Mouse (Mus musculus) MEL (cell line): ENCODE measurements at regions not wholly inside any gene's neighbourhood (a gene's known extent, or its start where the extent isn't known, plus 50 kb on each side); places are given as distances from the start of the nearest gene placed in this dataset.

Experiments used
- DNase-seq: peaks from one replicate; pipeline ENCODE4 v3.0.0; 2011; ENCODE audit warnings: low read depth, low spot score
- H3K27ac ChIP-seq: 2 replicates; pipeline ENCODE4 v1.5.1; 2012; ENCODE audit warnings: low read depth, mild to moderate bottlenecking, control low read depth, low read length, moderate library complexity; ENCODE audit not compliant: control insufficient read depth
- H3K27me3 ChIP-seq, 2 experiments: fragments of 150-350 bp in 1 of 2; sonication (generic) in 1 of 2; 2 replicates each; pipeline ENCODE4 v1.6.1; 2012; ENCODE audit warnings: low read length in 2 of 2, mild to moderate bottlenecking in 2 of 2, improper control_type of control experiment in 1 of 2, moderate library complexity in 1 of 2; ENCODE audit not compliant: insufficient read depth in 2 of 2, control insufficient read depth in 1 of 2
- H3K36me3 ChIP-seq, 2 experiments: 2 replicates each; pipeline ENCODE4 v1.6.1; 2012 to 2014; ENCODE audit warnings: low read length in 2 of 2, improper control_type of control experiment in 1 of 2, inconsistent platforms in 1 of 2, mild to moderate bottlenecking in 1 of 2; ENCODE audit not compliant: insufficient read depth in 2 of 2, control insufficient read depth in 1 of 2
- H3K4me1 ChIP-seq, 2 experiments: fragments of 150-350 bp in 1 of 2; sonication (generic) in 1 of 2; 2 replicates each; pipeline ENCODE4 v1.6.1; 2012; ENCODE audit warnings: low read length in 2 of 2, improper control_type of control experiment in 1 of 2, mild to moderate bottlenecking in 1 of 2; ENCODE audit not compliant: insufficient read depth in 2 of 2, control insufficient read depth in 1 of 2
- H3K4me3 ChIP-seq, 2 experiments: fragments of 150-350 bp in 1 of 2; sonication (generic) in 1 of 2; 2 replicates each; pipeline ENCODE4 v1.5.1; 2012; ENCODE audit warnings: low read depth in 2 of 2, low read length in 2 of 2, mild to moderate bottlenecking in 2 of 2, moderate library complexity in 2 of 2, control low read depth in 1 of 2, improper control_type of control experiment in 1 of 2; ENCODE audit not compliant: control insufficient read depth in 1 of 2, insufficient read depth in 1 of 2
- H3K79me2 ChIP-seq: 2 replicates; pipeline ENCODE4 v1.6.1; 2012; ENCODE audit warnings: mild to moderate bottlenecking, low read length, moderate library complexity; ENCODE audit not compliant: control insufficient read depth, poor library complexity, insufficient read depth
- H3K9ac ChIP-seq: 2 replicates; pipeline ENCODE4 v1.6.1; 2012; ENCODE audit warnings: low read depth, mild to moderate bottlenecking, control low read depth, low read length, moderate library complexity; ENCODE audit not compliant: control insufficient read depth, poor library complexity, severe bottlenecking
- H3K9me3 ChIP-seq: fragments of 150-350 bp; sonication (generic); replicated peaks from 2 replicates; pipeline ENCODE4 v1.6.1; 2012; ENCODE audit warnings: mild to moderate bottlenecking, low read length, improper control_type of control experiment, moderate library complexity; ENCODE audit not compliant: insufficient read depth
- CHD2 ChIP-seq: IDR thresholded peaks from 2 replicates; pipeline ENCODE4 v1.6.1; 2011; ENCODE audit warnings: low read length, improper control_type of control experiment
- E2F4 ChIP-seq: IDR thresholded peaks from 2 replicates; pipeline ENCODE4 v1.6.1; 2011; ENCODE audit warnings: low read depth, low read length, improper control_type of control experiment, borderline replicate concordance
- ELF1 ChIP-seq: IDR thresholded peaks from 2 replicates; pipeline ENCODE4 v1.6.1; 2014; ENCODE audit warnings: low read depth, mild to moderate bottlenecking, inconsistent platforms, low read length, improper control_type of control experiment, moderate library complexity
- ETS1 ChIP-seq: IDR thresholded peaks from 2 replicates; pipeline ENCODE4 v1.6.1; 2012; ENCODE audit warnings: low read depth, mild to moderate bottlenecking, inconsistent platforms, low read length, improper control_type of control experiment, moderate library complexity
- HCFC1 ChIP-seq: IDR thresholded peaks from 2 replicates; pipeline ENCODE4 v1.6.1; 2012; ENCODE audit warnings: low read depth, mild to moderate bottlenecking, inconsistent platforms, low read length, improper control_type of control experiment, moderate library complexity
- MAFK ChIP-seq: IDR thresholded peaks from 2 replicates; pipeline ENCODE4 v1.6.1; 2011; ENCODE audit warnings: low read depth, mild to moderate bottlenecking, low read length, improper control_type of control experiment, borderline replicate concordance
- MAZ ChIP-seq: IDR thresholded peaks from 2 replicates; pipeline ENCODE4 v1.6.1; 2012; ENCODE audit warnings: low read depth, mild to moderate bottlenecking, inconsistent platforms, low read length, improper control_type of control experiment
- MXI1 ChIP-seq: IDR thresholded peaks from 2 replicates; pipeline ENCODE4 v1.6.1; 2011; ENCODE audit warnings: mild to moderate bottlenecking, low read depth, low read length, improper control_type of control experiment
- MYC ChIP-seq: IDR thresholded peaks from 2 replicates; pipeline ENCODE4 v1.6.1; 2011; ENCODE audit warnings: low read depth, mild to moderate bottlenecking, low read length, improper control_type of control experiment, moderate library complexity
- NELFE ChIP-seq: IDR thresholded peaks from 2 replicates; pipeline ENCODE4 v1.6.1; 2011; ENCODE audit warnings: low read depth, low read length, improper control_type of control experiment
- NRF1 ChIP-seq: IDR thresholded peaks from 2 replicates; pipeline ENCODE4 v1.6.1; 2014; ENCODE audit warnings: low read depth, mild to moderate bottlenecking, inconsistent platforms, low read length, improper control_type of control experiment, moderate library complexity; ENCODE audit not compliant: poor library complexity, insufficient read depth, severe bottlenecking
- SIN3A ChIP-seq: IDR thresholded peaks from 2 replicates; pipeline ENCODE4 v1.6.1; 2012; ENCODE audit warnings: low read length, improper control_type of control experiment, inconsistent platforms
- SMC3 ChIP-seq: IDR thresholded peaks from 2 replicates; pipeline ENCODE4 v1.6.1; 2011; ENCODE audit warnings: low read depth, low read length, improper control_type of control experiment
- TCF12 ChIP-seq: IDR thresholded peaks from 2 replicates; pipeline ENCODE4 v1.6.1; 2014; ENCODE audit warnings: low read depth, mild to moderate bottlenecking, inconsistent platforms, low read length, improper control_type of control experiment, moderate library complexity
- UBTF ChIP-seq: IDR thresholded peaks from 2 replicates; pipeline ENCODE4 v1.6.1; 2012; ENCODE audit warnings: low read depth, mild to moderate bottlenecking, inconsistent platforms, low read length, improper control_type of control experiment, moderate library complexity, borderline replicate concordance; ENCODE audit not compliant: insufficient read depth
- USF2 ChIP-seq, 2 experiments: IDR thresholded peaks; 2 replicates each; pipeline ENCODE4 v1.6.1; 2011 to 2012; ENCODE audit warnings: improper control_type of control experiment in 2 of 2, low read length in 2 of 2, borderline replicate concordance in 1 of 2, inconsistent platforms in 1 of 2, low read depth in 1 of 2, mild to moderate bottlenecking in 1 of 2; ENCODE audit not compliant: insufficient read depth in 1 of 2
- ZMIZ1 ChIP-seq: IDR thresholded peaks from 2 replicates; pipeline ENCODE4 v1.6.1; 2012; ENCODE audit warnings: low read depth, mild to moderate bottlenecking, inconsistent platforms, low read length, improper control_type of control experiment, moderate library complexity
- ZNF384 ChIP-seq: IDR thresholded peaks from 2 replicates; pipeline ENCODE4 v1.6.1; 2012; ENCODE audit warnings: low read depth, mild to moderate bottlenecking, inconsistent platforms, low read length, improper control_type of control experiment

- Histone ChIP-seq H3K27me3 (no peaks in the 10 kb centered on the region), H3K4me3 (no peak overlapping the region), H3K27ac (no peak overlapping the region), H3K4me1 (no peaks in the 10 kb centered on the region), H3K9me3 (no peaks in the 10 kb centered on the region), H3K79me2 (no peaks in the 10 kb centered on the region), H3K9ac (no peak overlapping the region), H3K36me3 (no peaks in the 10 kb centered on the region)
- TF ChIP-seq ZMIZ1 (no peak), MXI1 (no peak), USF2 (IDR thresholded peaks at IDR 0.05; ENCODE audit: borderline replicate concordance in 1 of 2, insufficient read depth in 1 of 2, low read depth in 1 of 2, low read length in 2 of 2) (no peak), HCFC1 (no peak), NRF1 (no peak), SMC3 (no peak), ELF1 (no peak), NELFE (no peak), ETS1 (no peak), UBTF (no peak), SIN3A (no peak), MAZ (no peak), MYC (no peak), CHD2 (no peak), TCF12 (no peak), E2F4 (no peak), MAFK (no peak)
- DNase-seq: no peak
These were observed 130.6 kb upstream of the Adgra3 start for GRCm38 (mm10) chr5:50189394-50189793.

- Histone ChIP-seq H3K4me3 (no peak overlapping the region), H3K4me1 (no peaks in the 10 kb centered on the region), H3K27me3 (no peaks in the 10 kb centered on the region), H3K79me2 (no peaks in the 10 kb centered on the region)
- no peak for TF ChIP-seq NRF1
- TF ChIP-seq TCF12: no peak
- no peak for TF ChIP-seq MAFK
- no peak for TF ChIP-seq ZNF384
- TF ChIP-seq, all 39 proteins: peak for 0
- Histone ChIP-seq H3K36me3 (no peaks in the 10 kb centered on the region), H3K9me3 (no peaks in the 10 kb centered on the region), H3K9ac (no peak overlapping the region), H3K27ac (no peak overlapping the region)
- DNase-seq: no peak
These were observed 123.9 kb upstream of the Adgra3 start for GRCm38 (mm10) chr5:50182721-50183120.
